Mouse (Mus musculus): ENCODE results near the gene Lmod3. TPM values are rescaled to one million over a fixed set of nuclear protein-coding genes. Genes with fewer than 3 reads are reported as not detected.

Lmod3 gene
- polyA plus RNA-seq, 2 experiments: not detected

GRCm38 (mm10) chr6:97207085-97207484, 45.5 kb downstream of the Lmod3 start:
- Histone ChIP-seq H3K4me1 (replicated peaks; ENCODE audit: control insufficient read depth in 2 of 2, insufficient read depth in 2 of 2, low read length in 1 of 2) (peaks cover 35 to 36% of the 10 kb centered on the region in 2 experiments), H3K9me3 (ENCODE audit: control insufficient read depth, low read length) (no peaks in the 10 kb centered on the region)
- WGBS (ENCODE audit: insufficient replicate concordance): 39% methylated on average over 4 of the region's 4 CpGs

GRCm38 (mm10) chr6:97205439-97205885, 47.1 kb downstream of the Lmod3 start, which contains the start of gene Uba3:
Gene Uba3, minus strand, starts transcription at chr6:97205647.
- peaks cover 32 to 34% of the 10 kb centered on the region in 2 experiments for H3K4me1 ChIP-seq (replicated peaks; ENCODE audit: control insufficient read depth in 2 of 2, insufficient read depth in 2 of 2, low read length in 1 of 2)
- H3K36me3 ChIP-seq (replicated peaks; ENCODE audit: control insufficient read depth, insufficient read depth, low read depth): no peaks in the 10 kb centered on the region; the same call in 1 of the 2 replicates

More at GRCm38 (mm10) chr6:97207085-97207484, 45.5 kb downstream of the Lmod3 start:
- Histone ChIP-seq H3K27ac (no peak overlapping the region; the same call in 1 of the 2 replicates), H3K36me3 (replicated peaks; ENCODE audit: control insufficient read depth, insufficient read depth, low read depth) (no peaks in the 10 kb centered on the region; the same call in 1 of the 2 replicates), H3K4me3 (ENCODE audit: insufficient read depth in 1 of 2, low read depth in 2 of 2, low read length in 2 of 2) (no peak overlapping the region), H3K4me2 (ENCODE audit: low read depth) (no peak overlapping the region), H3K27me3 (ENCODE audit: control insufficient read depth, insufficient read depth, low read length) (no peaks in the 10 kb centered on the region), H3K9ac (replicated peaks) (no peak overlapping the region)
- ATAC-seq (ENCODE audit: insufficient read depth) (no peak), DNase-seq (ENCODE audit: low read depth in 3 of 3, low spot score in 3 of 3) (peak in 1 of 3 experiments; percentile 51)
- TF ChIP-seq EP300 (IDR thresholded peaks at IDR 0.05; ENCODE audit: low read depth) (0 out of 2 replicates have a peak, but pooled peaks have one; percentile 23), CTCF (IDR thresholded peaks at IDR 0.05; ENCODE audit: low read depth) (no peak)

GRCm38 (mm10) chr6:97204952-97205351, 47.6 kb downstream of the Lmod3 start:
- WGBS (ENCODE audit: insufficient replicate concordance): 0% methylated on average over 16 of the region's 16 CpGs
- H3K36me3 ChIP-seq (replicated peaks; ENCODE audit: control insufficient read depth, insufficient read depth, low read depth): no peaks in the 10 kb centered on the region; the same call in 1 of the 2 replicates
- H3K4me3 ChIP-seq (ENCODE audit: insufficient read depth in 1 of 2, low read depth in 2 of 2, low read length in 2 of 2): peak overlapping the region; percentile 94 to 99
- H3K4me1 ChIP-seq (replicated peaks; ENCODE audit: control insufficient read depth in 2 of 2, insufficient read depth in 2 of 2, low read length in 1 of 2): peaks cover 31 to 32% of the 10 kb centered on the region in 2 experiments
- peak overlapping the region; percentile 79 for H3K27ac ChIP-seq
- no peaks in the 10 kb centered on the region for H3K27me3 ChIP-seq (ENCODE audit: control insufficient read depth, insufficient read depth, low read length)
- TF ChIP-seq CTCF (IDR thresholded peaks at IDR 0.05; ENCODE audit: low read depth) (no peak), EP300 (IDR thresholded peaks at IDR 0.05; ENCODE audit: low read depth) (no peak)
- no peaks in the 10 kb centered on the region for H3K9me3 ChIP-seq (ENCODE audit: control insufficient read depth, low read length)
- DNase-seq (ENCODE audit: low read depth in 3 of 3, low spot score in 3 of 3) (no peak), ATAC-seq (ENCODE audit: insufficient read depth) (peak; percentile 48)
- H3K4me2 ChIP-seq (ENCODE audit: low read depth): peak overlapping the region; percentile 89
- H3K9ac ChIP-seq (replicated peaks): peak overlapping the region; percentile 98

More at GRCm38 (mm10) chr6:97205439-97205885, 47.1 kb downstream of the Lmod3 start, which contains the start of gene Uba3:
- DNase-seq (ENCODE audit: low read depth in 3 of 3, low spot score in 3 of 3) (peak; percentile 98 to 99 (median 98)), ATAC-seq (ENCODE audit: insufficient read depth) (peak; percentile 97)
- Histone ChIP-seq H3K4me3 (ENCODE audit: insufficient read depth in 1 of 2, low read depth in 2 of 2, low read length in 2 of 2) (peak within 1 kb of the TSS; percentile 94 to 99), H3K9ac (replicated peaks) (peak within 1 kb of the TSS; percentile 98), H3K4me2 (ENCODE audit: low read depth) (peak within 1 kb of the TSS; percentile 89), H3K27me3 (ENCODE audit: control insufficient read depth, insufficient read depth, low read length) (no peaks in the 10 kb centered on the region), H3K27ac (peak within 1 kb of the TSS; percentile 79), H3K9me3 (ENCODE audit: control insufficient read depth, low read length) (no peaks in the 10 kb centered on the region)
- 1% methylated on average over 38 of the region's 38 CpGs for WGBS (ENCODE audit: insufficient replicate concordance)
- no peak for TF ChIP-seq EP300 (IDR thresholded peaks at IDR 0.05; ENCODE audit: low read depth)

- Histone ChIP-seq H3K36me3 (replicated peaks; ENCODE audit: control insufficient read depth, insufficient read depth, low read depth) (no peaks in the 10 kb centered on the region; the same call in 1 of the 2 replicates), H3K9me3 (ENCODE audit: control insufficient read depth, low read length) (no peaks in the 10 kb centered on the region), H3K27ac (peak overlapping the region; percentile 79), H3K9ac (replicated peaks) (peak overlapping the region; percentile 98), H3K27me3 (ENCODE audit: control insufficient read depth, insufficient read depth, low read length) (no peaks in the 10 kb centered on the region), H3K4me2 (ENCODE audit: low read depth) (peak overlapping the region; percentile 89), H3K4me1 (replicated peaks; ENCODE audit: control insufficient read depth in 2 of 2, insufficient read depth in 2 of 2, low read length in 1 of 2) (peaks cover 29 to 30% of the 10 kb centered on the region in 2 experiments), H3K4me3 (ENCODE audit: insufficient read depth in 1 of 2, low read depth in 2 of 2, low read length in 2 of 2) (peak overlapping the region; percentile 94 to 99)
- TF ChIP-seq EP300 (IDR thresholded peaks at IDR 0.05; ENCODE audit: low read depth): no peak
- TF ChIP-seq CTCF (IDR thresholded peaks at IDR 0.05; ENCODE audit: low read depth): no peak
- DNase-seq (ENCODE audit: low read depth in 3 of 3, low spot score in 3 of 3) (no peak), ATAC-seq (ENCODE audit: insufficient read depth) (no peak)
- 13% methylated on average over 9 of the region's 9 CpGs for WGBS (ENCODE audit: insufficient replicate concordance)
Measured at GRCm38 (mm10) chr6:97204252-97204869, 48.2 kb downstream of the Lmod3 start.

- no peak overlapping the region for H3K9ac ChIP-seq (replicated peaks)
Measured at GRCm38 (mm10) chr6:97202477-97202876, 50.1 kb downstream of the Lmod3 start.

More at GRCm38 (mm10) chr6:97202477-97202876, 50.1 kb downstream of the Lmod3 start:
- no peak overlapping the region for H3K27ac ChIP-seq
- H3K4me1 ChIP-seq (replicated peaks; ENCODE audit: control insufficient read depth in 2 of 2, insufficient read depth in 2 of 2, low read length in 1 of 2): peaks cover 25 to 29% of the 10 kb centered on the region in 2 experiments
- no peaks in the 10 kb centered on the region for H3K27me3 ChIP-seq (ENCODE audit: control insufficient read depth, insufficient read depth, low read length)
- TF ChIP-seq EP300 (IDR thresholded peaks at IDR 0.05; ENCODE audit: low read depth) (no peak), CTCF (IDR thresholded peaks at IDR 0.05; ENCODE audit: low read depth) (no peak)
- H3K9me3 ChIP-seq (ENCODE audit: control insufficient read depth, low read length): no peaks in the 10 kb centered on the region
- WGBS (ENCODE audit: insufficient replicate concordance): 65% methylated on average over 3 of the region's 3 CpGs
- H3K4me2 ChIP-seq (ENCODE audit: low read depth): no peak overlapping the region
- ATAC-seq (ENCODE audit: insufficient read depth) (no peak), DNase-seq (ENCODE audit: low read depth in 3 of 3, low spot score in 3 of 3) (no peak)
- peaks cover 8% of the 10 kb centered on the region for H3K36me3 ChIP-seq (replicated peaks; ENCODE audit: control insufficient read depth, insufficient read depth, low read depth)
- H3K4me3 ChIP-seq (ENCODE audit: insufficient read depth in 1 of 2, low read depth in 2 of 2, low read length in 2 of 2): no peak overlapping the region

Data from liver, embryonic 14.5 days (tissue).